Mouse (Mus musculus) liver, postnatal 0 days (tissue): ENCODE results near the gene Cfap58.

Experiments used
- CTCF ChIP-seq: sonication (generic); IDR thresholded peaks from 2 replicates; pipeline ENCODE4 v1.5.1; 2016; ENCODE audit warnings: antibody characterized with exemption, low read depth
- EP300 ChIP-seq: IDR thresholded peaks from 2 replicates; pipeline ENCODE4 v1.6.1; 2016; ENCODE audit warnings: antibody characterized with exemption, low read depth, mild to moderate bottlenecking

- no peak for TF ChIP-seq EP300
- no peak for TF ChIP-seq CTCF
Observed at GRCm38 (mm10) chr19:47919966-47920375, 17.5 kb upstream of the Cfap58 start.
